Mouse (Mus musculus): ENCODE measurements at regions not wholly inside any gene's neighbourhood (a gene's known extent, or its start where the extent isn't known, plus 50 kb on each side); places are given as distances from the start of the nearest gene placed in this dataset.
A peak's percentile ranks its signal among the peaks of the same experiment; 100 is the strongest.

DNA sequence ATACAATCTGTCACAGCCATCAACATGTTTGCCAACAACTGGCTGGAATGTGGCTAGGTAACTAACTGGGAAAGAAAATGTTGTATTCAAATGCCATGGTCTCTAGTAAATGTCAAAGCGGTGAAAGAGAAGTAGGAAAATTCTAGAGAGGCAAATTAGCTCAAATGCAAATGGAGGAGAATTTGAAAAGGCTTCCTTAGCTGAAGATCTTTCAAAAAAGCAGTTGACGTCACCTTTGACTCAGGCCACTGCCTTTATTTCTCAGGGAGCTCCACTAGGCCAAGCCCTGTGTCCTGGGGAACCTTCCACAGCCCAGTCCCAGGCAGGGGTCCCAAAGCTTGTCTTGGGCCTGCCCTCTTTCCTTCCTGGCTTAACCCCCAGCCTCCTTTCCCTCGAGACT lies 136.6 kb downstream of the Tmem38b start:
- Histone ChIP-seq H3K79me2 (ENCODE audit: control insufficient read depth, insufficient read depth, low read length) (no peaks in the 10 kb centered on the region), H3K4me1 (ENCODE audit: control insufficient read depth, insufficient read depth, low read length) (no peaks in the 10 kb centered on the region), H3K27ac (replicated peaks; ENCODE audit: insufficient read depth, low read depth, low read length) (no peak overlapping the region), H3K9ac (ENCODE audit: low read depth, low read length) (no peak overlapping the region), H3K4me3 (ENCODE audit: insufficient read depth, low read depth, low read length) (no peak overlapping the region), H3K36me3 (ENCODE audit: control insufficient read depth, insufficient read depth, low read length) (no peaks in the 10 kb centered on the region), H3K27me3 (ENCODE audit: control insufficient read depth, insufficient read depth, low read length) (no peaks in the 10 kb centered on the region; the same call in 1 of the 2 replicates)
- WGBS, result 72% methylated on average over 3 of the region's 3 CpGs
- no peak for DNase-seq (ENCODE audit: extremely low read depth, low read depth, low spot score)
- TF ChIP-seq POLR2A (IDR thresholded peaks at IDR 0.05; ENCODE audit: extremely low read depth, insufficient read depth, low read length) (no peak), CTCF (IDR thresholded peaks at IDR 0.05; ENCODE audit: low read depth, low read length) (no peak)

DNA sequence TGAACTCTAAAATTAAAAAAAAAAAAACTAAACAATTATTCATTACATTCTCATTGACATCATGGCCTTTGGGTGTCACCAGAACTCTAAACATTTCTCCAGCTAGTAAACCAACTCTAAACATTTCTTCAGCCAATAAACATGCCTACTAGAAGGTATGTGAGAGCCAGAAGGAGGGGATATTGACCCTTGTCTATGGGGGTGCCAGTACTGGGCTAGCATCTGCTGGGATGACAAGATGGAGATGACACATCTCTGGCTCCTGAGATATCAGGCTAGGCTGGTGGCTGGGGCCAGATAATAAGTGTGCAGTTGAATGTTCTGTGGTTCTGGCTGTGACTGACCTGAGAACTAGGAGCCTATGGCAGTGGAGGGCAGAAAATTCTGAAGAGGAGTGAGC lies 144.6 kb downstream of the Tmem38b start:
- TF ChIP-seq POLR2A (IDR thresholded peaks at IDR 0.05; ENCODE audit: extremely low read depth, insufficient read depth, low read length) (no peak), CTCF (IDR thresholded peaks at IDR 0.05; ENCODE audit: low read depth, low read length) (no peak)
- H3K79me2 ChIP-seq (ENCODE audit: control insufficient read depth, insufficient read depth, low read length), result no peaks in the 10 kb centered on the region
- no peak for DNase-seq (ENCODE audit: extremely low read depth, low read depth, low spot score)

DNA sequence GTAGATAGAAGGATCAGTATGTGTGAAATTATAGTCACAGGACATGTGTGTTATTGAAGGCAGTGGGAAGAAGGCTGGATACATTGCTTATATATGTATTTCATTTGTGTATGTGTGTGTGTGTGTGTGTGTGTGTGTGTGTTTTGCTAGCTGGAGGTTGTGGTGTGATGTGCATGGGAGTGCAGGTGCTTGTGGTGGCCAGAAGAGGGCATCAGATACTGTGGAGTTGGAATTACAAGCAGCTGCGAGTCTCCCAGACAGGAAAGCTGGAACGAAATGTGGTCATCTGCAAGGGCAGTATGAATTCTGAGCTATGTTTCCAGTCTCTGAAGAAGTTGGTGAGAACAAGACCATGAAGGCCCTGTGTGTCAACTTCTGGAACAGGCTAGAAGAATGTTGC lies 145.1 kb downstream of the Tmem38b start:
- Histone ChIP-seq H3K4me1 (ENCODE audit: control insufficient read depth, insufficient read depth, low read length) (no peaks in the 10 kb centered on the region), H3K27me3 (ENCODE audit: control insufficient read depth, insufficient read depth, low read length) (no peaks in the 10 kb centered on the region), H3K9ac (ENCODE audit: low read depth, low read length) (no peak overlapping the region), H3K27ac (replicated peaks; ENCODE audit: insufficient read depth, low read depth, low read length) (no peak overlapping the region), H3K36me3 (ENCODE audit: control insufficient read depth, insufficient read depth, low read length) (no peaks in the 10 kb centered on the region), H3K79me2 (ENCODE audit: control insufficient read depth, insufficient read depth, low read length) (no peaks in the 10 kb centered on the region), H3K4me3 (ENCODE audit: insufficient read depth, low read depth, low read length) (no peak overlapping the region)
- 90% methylated on average over 2 of the region's 2 CpGs for WGBS
- no peak for DNase-seq (ENCODE audit: extremely low read depth, low read depth, low spot score)
- TF ChIP-seq POLR2A (IDR thresholded peaks at IDR 0.05; ENCODE audit: extremely low read depth, insufficient read depth, low read length), result no peak
- TF ChIP-seq CTCF (IDR thresholded peaks at IDR 0.05; ENCODE audit: low read depth, low read length), result no peak

More for the DNA sequence above, 144.6 kb downstream of the Tmem38b start:
- Histone ChIP-seq H3K27me3 (ENCODE audit: control insufficient read depth, insufficient read depth, low read length) (no peaks in the 10 kb centered on the region; the same call in 1 of the 2 replicates), H3K9ac (ENCODE audit: low read depth, low read length) (no peak overlapping the region), H3K27ac (replicated peaks; ENCODE audit: insufficient read depth, low read depth, low read length) (no peak overlapping the region), H3K4me1 (ENCODE audit: control insufficient read depth, insufficient read depth, low read length) (no peaks in the 10 kb centered on the region), H3K36me3 (ENCODE audit: control insufficient read depth, insufficient read depth, low read length) (no peaks in the 10 kb centered on the region), H3K4me3 (ENCODE audit: insufficient read depth, low read depth, low read length) (no peak overlapping the region)

DNA sequence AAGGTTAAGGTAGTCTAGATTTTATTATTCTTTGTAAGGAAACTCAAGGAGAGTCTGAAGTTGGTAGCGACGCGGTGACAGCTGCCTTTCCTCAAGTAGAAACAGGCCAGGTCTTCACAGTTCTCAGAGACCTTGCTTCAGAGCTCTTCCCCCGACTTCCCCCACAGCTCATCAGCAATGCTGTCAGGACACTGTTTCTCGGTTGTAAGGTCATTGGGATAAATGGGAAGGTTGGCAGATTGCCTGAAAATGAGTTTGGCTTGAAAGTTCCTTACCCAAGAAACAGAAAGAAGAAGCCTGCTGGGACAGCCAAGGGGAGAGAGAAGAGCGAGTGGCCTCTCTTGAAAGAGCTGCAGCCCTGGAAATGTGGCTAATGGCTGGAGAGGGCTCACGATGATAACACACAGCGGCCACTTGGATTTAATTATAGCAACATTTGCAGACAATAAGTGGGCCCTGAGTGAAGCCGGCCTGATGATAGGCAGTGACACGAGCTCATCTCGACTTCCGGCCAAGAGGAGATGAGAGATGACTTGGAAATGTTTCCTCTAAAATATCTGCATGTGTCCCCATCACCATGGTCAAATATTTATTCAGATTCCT lies 150.3 kb downstream of the Tmem38b start:
- Histone ChIP-seq H3K4me1 (ENCODE audit: control insufficient read depth, insufficient read depth, low read length) (no peaks in the 10 kb centered on the region), H3K79me2 (ENCODE audit: control insufficient read depth, insufficient read depth, low read length) (no peaks in the 10 kb centered on the region), H3K27me3 (ENCODE audit: control insufficient read depth, insufficient read depth, low read length) (no peaks in the 10 kb centered on the region), H3K4me3 (ENCODE audit: insufficient read depth, low read depth, low read length) (no peak overlapping the region), H3K27ac (replicated peaks; ENCODE audit: insufficient read depth, low read depth, low read length) (no peak overlapping the region), H3K9ac (ENCODE audit: low read depth, low read length) (no peak overlapping the region), H3K36me3 (ENCODE audit: control insufficient read depth, insufficient read depth, low read length) (no peaks in the 10 kb centered on the region)
- 59% methylated on average over 12 of the region's 12 CpGs for WGBS
- peak; percentile 15 for DNase-seq (ENCODE audit: extremely low read depth, low read depth, low spot score)
- TF ChIP-seq POLR2A (IDR thresholded peaks at IDR 0.05; ENCODE audit: extremely low read depth, insufficient read depth, low read length), result no peak
- no peak for TF ChIP-seq CTCF (IDR thresholded peaks at IDR 0.05; ENCODE audit: low read depth, low read length)

DNA sequence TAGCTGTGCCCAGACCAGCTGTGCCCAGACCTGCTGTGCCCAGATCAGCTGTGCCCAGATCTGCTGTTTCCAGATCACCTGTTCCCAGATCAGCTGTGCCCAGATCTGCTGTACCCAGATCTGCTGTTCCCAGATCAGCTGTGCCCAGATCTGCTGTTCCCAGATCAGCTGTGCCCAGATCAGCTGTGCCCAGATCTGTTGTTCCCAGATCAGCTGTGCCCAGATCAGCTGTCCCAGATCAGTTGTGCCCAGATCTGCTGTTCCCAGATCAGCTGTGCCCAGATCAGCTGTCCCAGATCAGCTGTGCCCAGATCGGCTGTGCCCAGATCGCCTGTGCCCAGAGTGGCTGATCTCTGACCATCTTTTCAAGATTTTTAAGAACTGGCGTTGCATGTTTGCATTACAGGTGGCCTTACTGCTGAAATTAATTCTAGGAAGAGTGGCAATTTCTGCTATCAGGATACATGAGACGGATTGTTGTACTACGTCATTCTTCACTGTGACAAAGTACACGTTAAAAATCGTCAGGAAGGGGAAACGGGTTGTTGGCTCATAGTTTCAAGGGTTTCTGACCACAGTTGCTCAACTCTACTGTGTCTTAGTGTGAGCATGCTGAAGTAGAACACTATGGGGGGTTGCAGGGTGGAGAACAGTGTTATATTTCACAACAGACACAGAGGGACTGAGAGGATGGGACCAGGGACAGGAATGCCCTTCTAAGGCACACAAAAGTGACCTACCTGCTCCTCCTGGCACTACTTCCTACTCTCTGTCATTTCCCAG lies 160.9 kb downstream of the Tmem38b start:
- H3K9ac ChIP-seq (ENCODE audit: low read depth, low read length), result no peak overlapping the region
- H3K79me2 ChIP-seq (ENCODE audit: control insufficient read depth, insufficient read depth, low read length), result no peaks in the 10 kb centered on the region
- TF ChIP-seq POLR2A (IDR thresholded peaks at IDR 0.05; ENCODE audit: extremely low read depth, insufficient read depth, low read length) (no peak), CTCF (IDR thresholded peaks at IDR 0.05; ENCODE audit: low read depth, low read length) (no peak)
- H3K4me1 ChIP-seq (ENCODE audit: control insufficient read depth, insufficient read depth, low read length), result no peaks in the 10 kb centered on the region
- H3K36me3 ChIP-seq (ENCODE audit: control insufficient read depth, insufficient read depth, low read length), result no peaks in the 10 kb centered on the region
- no peak overlapping the region for H3K4me3 ChIP-seq (ENCODE audit: insufficient read depth, low read depth, low read length)
- H3K27ac ChIP-seq (replicated peaks; ENCODE audit: insufficient read depth, low read depth, low read length), result no peak overlapping the region
- WGBS, result 74% methylated on average over 8 of the region's 8 CpGs
- H3K27me3 ChIP-seq (ENCODE audit: control insufficient read depth, insufficient read depth, low read length), result no peaks in the 10 kb centered on the region
- DNase-seq (ENCODE audit: extremely low read depth, low read depth, low spot score), result no peak

DNA sequence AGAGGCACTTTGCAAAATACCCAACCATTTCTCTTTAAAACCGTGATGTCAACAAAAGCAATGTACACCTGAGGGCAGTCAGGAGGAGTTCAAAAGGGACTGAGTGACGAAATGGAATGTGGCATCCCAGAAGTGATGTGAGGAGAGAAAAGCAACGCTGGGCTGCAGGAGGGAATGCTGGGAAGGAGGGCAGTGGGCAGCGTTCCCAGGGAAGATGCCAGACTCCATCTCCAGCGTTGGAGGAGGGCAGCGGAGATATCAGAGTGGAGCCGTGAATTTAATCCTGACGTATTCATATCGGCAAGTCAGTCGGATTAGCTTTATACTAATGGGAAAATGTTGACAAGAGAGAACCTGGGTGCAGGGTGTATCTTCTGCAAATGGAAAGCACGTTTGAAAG lies 161.7 kb downstream of the Tmem38b start:
- no peaks in the 10 kb centered on the region for H3K36me3 ChIP-seq (ENCODE audit: control insufficient read depth, insufficient read depth, low read length)
- no peak overlapping the region for H3K4me3 ChIP-seq (ENCODE audit: insufficient read depth, low read depth, low read length)
- H3K4me1 ChIP-seq (ENCODE audit: control insufficient read depth, insufficient read depth, low read length), result no peaks in the 10 kb centered on the region
- no peaks in the 10 kb centered on the region for H3K79me2 ChIP-seq (ENCODE audit: control insufficient read depth, insufficient read depth, low read length)
- no peak overlapping the region for H3K9ac ChIP-seq (ENCODE audit: low read depth, low read length)
- DNase-seq (ENCODE audit: extremely low read depth, low read depth, low spot score), result no peak
- 72% methylated on average over 11 of the region's 11 CpGs for WGBS
- no peaks in the 10 kb centered on the region for H3K27me3 ChIP-seq (ENCODE audit: control insufficient read depth, insufficient read depth, low read length)
- no peak overlapping the region for H3K27ac ChIP-seq (replicated peaks; ENCODE audit: insufficient read depth, low read depth, low read length)
- no peak for TF ChIP-seq POLR2A (IDR thresholded peaks at IDR 0.05; ENCODE audit: extremely low read depth, insufficient read depth, low read length)
- TF ChIP-seq CTCF (IDR thresholded peaks at IDR 0.05; ENCODE audit: low read depth, low read length), result no peak
